Mouse (Mus musculus): Measurements from ENCODE around the gene Wnt10b.

- TF ChIP-seq EP300 (IDR thresholded peaks at IDR 0.05; ENCODE audit: low read depth), result no peak
- no peak for TF ChIP-seq CTCF (IDR thresholded peaks at IDR 0.05; ENCODE audit: low read depth)
These were observed 13.8 kb upstream of the Wnt10b start for GRCm38 (mm10) chr15:98791771-98792170.
